Mouse (Mus musculus) erythroid progenitor cell, adult 5-6 weeks (primary cell): ENCODE measurements around the gene Prkaa1. TPM values are rescaled to one million over a fixed set of nuclear protein-coding genes. Genes with fewer than 3 reads are reported as not detected.
"Not testable (repeated sequence)": the region's sequence is repeated elsewhere in the genome, so short reads cannot be mapped to it uniquely, and the experiment has no call there.

Experiments used
- ATAC-seq: replicated peaks from 2 replicates; pipeline ENCODE4 v1.8.0; 2016; ENCODE audit warnings: moderate number of reproducible peaks, mild to moderate bottlenecking, moderate TSS enrichment, inconsistent platforms; ENCODE audit not compliant: poor library complexity, low FRiP score, severe bottlenecking
- total RNA-seq, 2 experiments: library from RNA; stranded (forward) in 1 of 2; stranded (reverse) in 1 of 2; fragments of 150-400 nt in 1 of 2; fragments of 186-747, 209-891 nt in 1 of 2; gene quantifications; 2 replicates each; pipeline versions ENCODE4 v1.2.3 to v1.2.4; 2015 to 2017; ENCODE audit warnings: low replicate concordance in 2 of 2

Gene Prkaa1
- total RNA-seq, 2 experiments from 2014 or later = 20.3 to 51.6 TPM

DNA sequence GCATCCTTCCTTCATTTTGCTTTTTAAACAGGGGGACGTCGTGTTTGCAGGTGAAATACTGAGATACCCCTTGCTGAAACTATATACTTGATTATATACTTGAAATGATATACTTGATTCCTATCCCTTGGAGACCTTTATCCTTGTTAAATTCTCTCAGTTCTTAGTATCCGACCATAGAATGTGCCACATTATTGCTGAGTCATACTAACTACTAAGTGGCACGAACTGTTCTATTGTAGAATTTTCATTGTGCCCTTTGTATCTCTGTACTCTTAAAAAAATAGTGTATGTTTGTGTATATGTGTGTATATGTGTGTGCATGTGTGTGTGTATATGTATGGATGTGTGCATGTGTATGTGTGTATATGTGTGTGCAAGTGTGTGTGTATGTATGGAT, 12.7 kb downstream of the Prkaa1 start:
- ATAC-seq = 0 out of 2 replicates have a peak, but pooled peaks have one; percentile 41

DNA sequence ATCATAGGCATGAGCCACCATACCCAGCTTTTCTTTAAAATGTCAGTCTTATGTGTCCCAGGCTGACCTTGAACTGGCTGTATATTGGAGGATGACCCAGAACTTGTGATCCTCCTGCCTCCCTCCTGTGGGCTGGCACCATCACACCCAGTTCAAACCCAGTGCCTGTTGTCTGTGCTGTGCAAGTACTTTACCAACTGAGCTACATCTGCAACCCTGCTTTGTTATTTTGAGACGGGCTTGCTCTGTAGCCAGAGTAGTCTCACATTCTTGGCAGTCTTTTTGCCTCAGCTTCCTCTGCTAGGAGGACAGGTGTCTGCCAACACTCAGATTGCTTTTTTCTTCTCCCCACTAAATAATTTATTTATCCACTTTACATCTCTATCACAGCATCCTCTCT, 13.7 kb downstream of the Prkaa1 start:
- no peak for ATAC-seq

DNA sequence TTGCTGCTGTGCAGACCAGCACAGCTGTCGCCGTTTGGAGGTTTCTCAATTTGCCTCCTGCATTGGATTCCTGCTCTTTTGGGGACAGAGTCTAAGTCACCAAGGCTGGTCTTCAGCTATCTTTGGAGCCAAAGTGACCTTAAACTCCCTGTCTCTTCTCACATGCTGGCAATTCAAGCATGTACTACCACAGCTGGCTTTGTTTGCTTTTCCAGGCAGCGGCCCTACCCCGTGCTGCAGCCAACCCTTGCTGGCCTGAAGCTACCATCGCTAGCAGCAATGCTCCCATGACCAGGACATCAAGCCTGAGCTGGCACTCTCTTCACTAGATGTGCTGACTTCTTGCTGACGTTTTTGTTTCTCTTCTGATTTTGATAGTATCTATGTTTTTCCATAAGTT, 15.2 kb downstream of the Prkaa1 start:
- no peak for ATAC-seq

DNA sequence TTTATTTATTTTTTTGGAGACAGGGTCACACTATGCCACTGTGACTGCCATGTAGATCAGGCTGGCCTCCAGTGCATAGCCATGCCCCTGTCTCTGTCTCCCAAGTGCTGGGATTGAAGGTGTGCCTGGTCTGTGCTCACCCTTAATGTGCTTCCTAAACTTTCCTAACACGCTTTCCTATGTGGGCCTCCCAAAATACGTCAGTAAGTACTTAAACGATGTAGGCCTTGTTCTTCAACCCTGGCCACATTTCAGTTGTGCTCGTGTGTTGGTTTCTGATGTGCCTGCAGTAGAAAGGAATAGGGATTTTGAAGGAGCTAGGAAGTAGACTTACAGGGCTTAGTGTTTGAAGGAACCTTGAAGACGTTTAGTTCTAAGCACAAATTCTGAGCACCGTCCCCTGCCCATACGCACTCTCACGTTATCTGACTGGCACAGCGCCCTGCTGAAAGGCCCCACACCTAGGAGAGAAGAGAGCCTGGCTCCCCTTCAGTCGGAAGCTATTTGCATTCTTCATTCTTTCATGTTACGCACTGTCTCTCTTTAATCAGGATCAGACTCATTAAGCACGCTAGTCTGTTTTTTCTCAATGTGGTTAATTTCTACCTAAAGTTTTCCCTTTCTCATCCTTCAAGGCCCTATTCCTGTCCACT, 21.6 kb downstream of the Prkaa1 start:
- ATAC-seq = 0 out of 2 replicates have a peak, but pooled peaks have one; percentile 39

DNA sequence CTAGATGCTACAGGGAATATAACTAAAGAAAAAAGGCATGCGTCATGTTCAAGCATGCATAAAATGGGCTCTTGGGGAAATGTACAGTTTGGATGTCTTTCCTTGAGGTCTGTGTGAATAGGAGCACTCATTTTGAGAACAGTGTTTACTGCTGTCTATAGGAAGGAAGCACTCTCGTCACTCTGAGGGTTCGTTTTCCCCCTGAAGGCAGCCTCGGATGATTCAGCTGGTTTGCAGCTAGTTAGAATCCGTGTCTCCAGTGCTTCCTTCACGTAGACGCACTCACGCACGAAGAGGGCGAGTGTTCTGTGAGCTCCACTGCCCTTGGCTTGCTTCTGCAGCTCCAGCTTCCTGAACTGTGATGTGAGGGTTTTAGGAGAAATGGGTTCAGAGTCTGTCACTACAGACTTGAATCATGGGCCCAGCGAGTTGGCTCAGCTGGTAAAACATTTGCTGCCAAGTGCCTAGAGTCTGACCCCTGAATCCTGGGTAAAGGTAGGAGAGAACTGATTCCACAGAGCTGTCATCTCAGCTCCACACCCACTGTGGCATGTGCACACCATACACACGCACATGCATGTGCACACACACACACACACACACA, 29.7 kb downstream of the Prkaa1 start:
- no peak for ATAC-seq

DNA sequence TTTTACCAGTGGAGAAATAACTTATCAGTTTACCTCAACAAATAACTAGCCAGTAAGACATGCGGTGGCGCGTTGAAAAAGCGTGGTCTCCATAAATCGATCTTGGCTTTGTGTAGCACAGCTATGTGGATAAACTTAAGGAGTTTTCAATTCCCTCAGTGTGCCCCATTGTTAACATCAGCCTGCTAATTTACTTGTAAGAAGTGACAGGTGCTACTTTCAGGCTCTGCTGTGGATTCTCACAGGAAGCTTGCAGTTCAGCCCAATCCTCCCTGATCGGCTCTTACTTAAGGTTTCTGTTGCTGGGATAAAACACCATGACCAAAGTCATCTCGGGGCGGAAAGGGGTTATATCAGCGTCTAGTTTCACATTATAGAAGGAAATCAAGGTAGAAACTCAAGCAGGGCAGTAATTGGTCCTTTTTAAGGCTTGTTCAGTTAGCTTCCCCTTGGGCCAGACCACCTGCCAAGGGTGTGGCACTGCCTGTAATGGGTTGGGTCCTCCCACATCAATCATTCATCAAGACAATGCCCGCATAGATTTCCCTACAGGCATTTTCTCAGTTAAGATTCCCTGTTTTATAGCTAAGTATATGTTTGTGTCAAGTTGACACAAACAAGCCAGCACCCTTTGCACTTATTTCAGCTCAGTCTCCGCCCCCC, 41.1 kb downstream of the Prkaa1 start:
- ATAC-seq = no peak

DNA sequence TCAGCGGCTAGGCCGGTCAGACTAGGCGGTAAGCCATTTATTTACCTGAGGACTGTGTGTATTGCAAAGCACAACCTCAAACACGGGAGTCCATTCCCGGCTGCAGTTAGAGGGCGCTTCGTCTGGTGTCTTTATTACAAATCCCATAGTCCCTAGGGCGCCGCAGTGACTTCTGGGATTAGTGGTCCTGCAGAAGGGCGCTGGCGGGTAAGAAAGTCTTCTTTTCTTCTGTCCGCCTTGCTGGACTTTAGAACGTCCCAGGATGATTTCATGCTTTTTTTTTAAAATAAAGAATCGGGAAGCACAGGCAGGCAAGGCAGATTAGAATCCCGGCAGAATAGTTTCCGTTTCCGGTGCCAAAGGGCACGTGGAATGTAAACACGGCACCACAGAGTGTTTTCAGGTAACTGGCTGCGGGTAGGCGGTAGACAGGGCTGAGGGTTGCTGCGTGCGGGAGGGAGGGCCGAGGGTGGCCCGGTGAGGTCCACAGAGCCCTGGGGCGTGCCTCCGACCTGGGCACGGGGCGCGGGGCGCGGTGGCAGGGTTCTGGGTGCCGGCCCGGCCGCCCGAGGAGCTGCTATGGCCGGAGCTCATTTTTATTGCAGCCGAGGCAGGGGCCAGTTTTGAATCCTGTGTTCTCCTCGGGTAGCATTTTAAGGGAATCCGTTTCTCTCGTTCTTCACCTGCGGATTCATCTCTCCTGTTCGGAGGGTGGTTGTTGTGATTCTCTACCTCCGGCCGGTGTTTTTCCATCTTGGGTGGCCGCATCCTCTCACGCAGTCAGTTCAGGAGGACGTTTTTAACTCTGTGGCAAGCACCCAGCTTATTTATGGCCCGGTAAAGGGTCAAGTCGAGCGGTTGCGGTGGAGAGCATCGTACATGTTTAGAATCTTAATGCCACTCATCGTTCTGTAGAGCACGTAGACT, 42.0 kb downstream of the Prkaa1 start, which contains the start of gene Ttc33:
Gene Ttc33, plus strand, starts transcription at position 160 of the 927 bp plus-strand sequence.
- peak; percentile 89 for ATAC-seq

DNA sequence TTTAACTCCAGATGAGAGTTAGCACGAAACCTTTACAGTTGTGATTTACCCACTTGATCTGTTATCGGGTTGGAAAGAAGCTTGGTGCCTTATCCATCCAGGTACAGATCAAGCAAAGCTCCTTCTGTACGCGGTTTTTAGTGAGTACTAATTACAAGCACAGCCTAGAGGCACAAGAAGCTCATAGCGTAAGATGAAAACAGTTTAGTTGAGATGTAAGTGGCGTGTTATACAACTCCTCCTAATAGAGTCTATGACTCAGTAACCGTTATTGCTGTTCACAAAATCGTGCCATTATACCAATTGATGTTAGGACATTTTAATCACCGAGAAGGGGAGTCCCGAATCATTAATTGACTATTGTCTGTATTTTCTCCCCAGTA, 42.6 kb downstream of the Prkaa1 start:
- ATAC-seq = no peak

DNA sequence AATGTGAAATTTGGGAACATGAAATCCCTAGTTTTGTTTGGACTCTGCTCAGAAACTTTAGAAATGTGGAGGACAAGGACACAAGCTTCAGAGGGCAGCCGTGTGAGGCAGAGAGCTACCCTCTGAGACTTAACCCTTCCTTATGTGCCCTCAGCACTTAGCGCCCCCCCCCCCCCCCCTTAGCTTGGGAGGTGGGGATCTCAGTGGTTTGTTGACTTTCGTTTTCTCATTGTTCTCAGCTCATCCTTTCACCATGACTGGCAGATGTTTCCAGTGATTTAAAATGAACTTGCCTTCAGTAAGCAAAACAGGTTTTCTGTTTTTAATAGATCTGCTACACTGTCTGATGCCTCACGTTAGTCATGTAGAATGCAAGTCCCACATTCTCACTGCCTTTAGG, 43.5 kb downstream of the Prkaa1 start:
- ATAC-seq = no peak

DNA sequence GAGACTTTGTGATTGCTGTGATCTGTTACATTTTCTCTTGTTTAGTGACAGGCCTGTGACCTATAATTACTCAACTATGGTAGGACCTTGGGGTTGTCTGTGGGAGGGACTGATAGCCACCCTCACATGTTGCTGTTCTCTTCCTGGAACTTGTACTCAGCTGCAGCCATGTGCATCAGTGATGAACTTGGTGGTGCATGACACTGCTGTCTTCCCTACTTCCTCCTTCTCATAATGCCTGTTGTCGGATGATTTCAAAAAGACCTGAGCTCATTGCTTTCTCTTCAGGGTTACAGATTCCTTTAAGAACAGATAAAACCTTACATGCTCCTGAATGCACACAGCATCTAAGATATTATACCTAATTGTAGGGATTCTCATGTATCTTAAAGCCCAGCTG, 44.4 kb downstream of the Prkaa1 start:
- no peak for ATAC-seq

DNA sequence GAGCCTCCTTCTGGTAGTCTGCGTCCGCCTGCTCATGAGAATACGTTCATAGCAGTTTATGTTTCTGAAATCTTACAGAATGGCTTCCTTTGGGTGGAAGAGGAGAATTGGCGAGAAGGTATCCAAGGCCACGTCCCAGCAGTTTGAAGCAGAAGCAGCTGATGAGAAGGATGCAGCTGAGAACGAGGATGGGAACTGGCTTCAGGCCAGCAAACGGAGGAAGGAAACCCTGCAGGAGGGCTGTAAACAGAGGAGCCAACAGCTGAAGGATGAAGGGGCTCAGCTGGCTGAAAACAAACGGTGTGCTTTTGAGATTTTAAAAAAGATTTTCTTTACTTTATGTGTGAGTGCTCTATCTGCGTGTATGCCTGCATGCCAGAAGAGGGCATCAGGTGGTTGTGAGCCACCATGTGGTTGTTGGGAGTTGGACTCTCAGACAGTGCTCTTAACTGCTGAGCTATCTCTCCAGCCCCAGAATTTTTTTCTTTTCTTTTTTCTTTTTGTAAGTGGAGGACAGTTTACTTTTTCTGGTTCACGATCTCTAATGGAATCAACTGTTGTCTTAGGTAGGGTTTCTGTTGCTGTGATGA, 45.9 kb downstream of the Prkaa1 start:
- ATAC-seq = no peak

DNA sequence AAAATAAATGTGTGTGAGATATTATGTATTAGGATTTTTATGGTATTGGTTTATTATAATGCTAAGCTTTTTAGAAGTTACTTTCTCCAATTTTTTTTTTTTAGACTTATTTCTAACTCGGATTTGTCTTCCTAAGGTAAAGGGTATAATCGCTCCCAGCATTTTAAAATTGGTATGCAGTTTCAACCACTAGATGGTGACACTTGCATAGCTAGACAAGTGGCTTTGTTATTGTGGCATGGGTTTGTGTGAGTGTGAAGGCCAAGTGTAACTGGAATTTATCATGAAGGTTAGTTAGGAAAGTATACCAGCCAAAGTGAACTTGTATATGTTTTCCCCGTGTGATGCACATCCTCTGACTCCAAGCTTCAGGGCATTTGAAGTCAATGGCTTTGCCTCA, 50.2 kb downstream of the Prkaa1 start:
- ATAC-seq = no peak

DNA sequence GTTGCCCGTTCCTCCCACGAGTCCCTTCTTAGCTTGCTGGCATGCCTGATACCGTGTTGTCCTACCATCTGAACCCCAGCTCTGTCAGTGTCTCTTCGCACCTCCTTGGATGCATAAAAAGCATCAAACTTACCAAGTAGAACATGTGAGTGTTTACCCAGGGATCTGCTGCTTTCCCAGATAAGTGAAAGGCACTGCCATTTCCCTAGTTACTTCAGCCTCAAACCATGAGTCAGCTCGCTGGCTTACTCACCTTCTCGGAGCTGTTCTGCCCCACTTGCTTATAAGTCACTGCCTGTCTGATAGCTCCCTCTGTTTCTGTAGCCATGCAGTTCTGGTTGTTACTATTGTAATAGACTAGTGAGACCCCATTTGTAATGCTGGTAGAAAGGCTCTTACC, 50.8 kb downstream of the Prkaa1 start:
- no peak for ATAC-seq

DNA sequence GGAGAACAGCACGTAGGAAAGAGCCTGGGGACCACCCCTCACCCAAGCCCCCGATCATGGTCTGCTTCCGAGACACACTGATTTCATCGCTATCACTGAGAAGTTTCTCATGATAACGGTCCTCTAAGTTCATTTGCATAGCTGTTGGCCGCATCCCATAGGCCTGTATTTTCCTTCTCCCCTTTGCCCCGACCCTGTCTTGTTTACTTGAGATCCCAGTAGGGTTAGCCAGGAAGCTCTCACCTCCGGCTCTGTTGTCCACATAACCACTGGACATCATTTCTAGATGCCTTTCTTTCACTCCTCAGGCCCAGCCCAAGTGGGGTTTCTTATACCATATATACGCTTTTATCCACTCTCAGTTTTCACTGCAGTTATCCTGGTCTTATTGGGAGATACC, 51.3 kb downstream of the Prkaa1 start:
- ATAC-seq = no peak

DNA sequence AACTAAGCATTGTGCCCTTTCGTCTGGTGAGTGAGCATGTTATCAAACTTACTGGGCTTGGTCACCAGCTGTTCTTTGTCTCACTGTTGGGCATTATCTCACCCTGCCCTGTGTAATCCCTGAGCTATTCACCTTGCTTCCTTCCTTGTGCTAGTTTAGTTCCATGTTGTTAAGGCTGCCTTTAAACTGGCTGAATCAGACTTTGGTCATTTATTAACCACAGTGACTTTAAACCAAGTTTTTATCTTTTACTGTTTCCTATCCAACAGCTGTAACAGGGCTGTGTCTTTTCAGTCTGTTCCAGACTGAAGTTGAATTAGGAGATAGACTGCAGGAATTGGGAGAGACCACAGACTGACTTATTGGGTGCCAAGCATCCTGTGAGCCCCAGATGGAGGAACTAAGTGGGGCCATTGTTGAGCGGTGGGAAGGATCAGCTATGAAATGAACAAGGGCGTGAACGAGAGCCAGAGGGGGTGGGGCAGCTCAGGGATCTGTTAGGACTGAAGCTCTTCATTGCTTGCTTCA, 52.4 kb downstream of the Prkaa1 start:
- no peak for ATAC-seq

DNA sequence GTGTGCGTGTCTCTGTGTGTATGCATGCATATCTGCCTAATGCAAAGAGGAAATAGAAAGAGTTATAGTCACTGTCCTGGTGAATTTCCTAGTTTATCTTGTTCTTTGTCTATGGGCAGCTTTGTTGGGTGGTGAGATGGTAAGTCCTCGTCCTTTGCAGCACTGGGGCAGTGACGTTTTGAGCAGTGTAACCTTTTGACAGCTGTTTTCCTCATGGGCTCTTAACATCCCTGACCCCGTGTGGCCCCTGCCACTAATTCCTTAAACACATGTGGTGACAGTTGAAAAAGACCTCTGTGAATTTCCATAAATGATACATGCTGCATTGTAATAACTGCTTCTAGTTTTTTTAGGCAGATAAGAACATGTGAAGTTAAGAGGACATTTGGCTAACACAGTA, 53.0 kb downstream of the Prkaa1 start:
- ATAC-seq = no peak

DNA sequence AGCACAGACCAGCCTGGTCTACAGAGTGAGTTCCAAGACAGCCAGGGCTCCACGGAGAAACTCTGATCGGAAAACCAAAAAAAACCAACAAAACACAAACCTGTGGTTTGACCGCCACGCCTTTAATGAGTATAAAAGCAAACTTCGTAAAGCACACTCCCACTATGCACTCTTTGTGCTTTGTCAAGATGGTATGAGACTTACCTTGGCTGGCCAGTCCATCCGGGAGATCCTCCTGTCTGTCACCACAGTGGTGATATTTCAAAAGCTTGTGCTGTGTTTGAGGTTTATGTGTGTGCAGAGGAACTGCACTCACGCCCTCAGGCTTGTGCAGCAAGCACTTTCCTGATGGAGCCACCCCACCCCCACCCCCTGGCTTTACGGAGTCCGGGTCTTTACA, 61.6 kb downstream of the Prkaa1 start:
- no peak for ATAC-seq

DNA sequence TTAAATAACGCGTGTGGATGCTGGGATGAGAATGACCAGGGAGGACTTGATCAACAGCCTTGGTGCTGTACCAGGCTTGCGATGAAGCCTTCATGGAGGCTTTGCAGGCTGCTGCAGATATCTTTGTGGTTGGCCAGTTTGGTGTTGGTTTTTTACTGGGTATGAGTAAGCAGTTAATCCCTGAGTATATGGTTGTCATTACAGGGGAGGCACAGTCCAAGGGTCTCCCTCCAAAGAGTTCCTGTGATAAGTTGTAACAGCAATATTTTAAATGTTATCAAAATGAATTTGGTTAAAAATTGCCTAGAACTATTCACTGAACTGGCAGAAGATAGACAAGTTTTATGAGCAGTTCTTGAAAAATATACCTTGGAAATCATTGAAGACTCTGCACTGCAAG, 65.5 kb downstream of the Prkaa1 start:
- ATAC-seq = no peak

DNA sequence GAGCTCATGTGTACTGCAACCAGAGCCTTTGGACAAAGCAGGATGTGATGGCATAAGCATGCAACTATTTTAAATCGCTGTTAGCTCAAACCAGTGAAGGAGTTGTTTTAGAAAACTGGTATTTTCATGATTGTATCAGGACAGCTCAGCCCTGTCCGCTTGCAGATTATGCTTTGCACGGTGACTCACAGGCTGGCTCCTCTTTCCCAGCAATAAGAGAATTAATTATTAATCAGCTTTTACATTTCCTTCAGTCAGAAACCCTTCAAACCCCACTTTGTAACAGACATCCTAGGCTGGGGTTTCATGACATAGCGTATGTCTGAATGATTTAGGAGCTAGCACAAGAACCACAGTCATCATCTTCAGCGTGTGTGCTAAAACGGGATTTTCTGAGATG, 76.8 kb downstream of the Prkaa1 start:
- ATAC-seq = no peak

DNA sequence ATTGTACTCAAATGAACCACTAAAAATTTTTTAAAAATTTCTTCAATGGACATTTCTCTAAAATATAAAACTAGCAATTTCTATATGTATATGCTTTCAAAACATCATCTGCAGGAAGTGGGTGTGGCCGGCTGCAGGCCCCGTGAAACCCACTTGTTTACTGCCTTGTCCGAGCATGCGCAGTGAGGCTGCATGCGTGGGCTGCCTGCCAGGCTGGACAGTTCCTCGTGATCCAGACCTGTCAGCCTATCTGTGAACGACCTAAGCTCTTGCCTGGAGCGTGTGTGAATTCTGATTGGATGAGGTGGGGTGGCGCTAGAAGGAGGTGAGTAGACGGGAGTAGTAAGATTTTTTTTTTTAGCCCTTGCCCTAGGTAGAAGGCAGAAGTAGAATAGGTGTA, 87.1 kb downstream of the Prkaa1 start:
- ATAC-seq = not testable (repeated sequence)
